ENCODE assay signal across 7 mouse cellular contexts in genomic region chr8:83609086-83609485, GRCm38 (mm10). TPM values are rescaled to one million over a fixed set of nuclear protein-coding genes. Genes with fewer than 3 reads are reported as not detected.
DNase-seq lines count a peak whose midpoint lies in the region; ATAC-seq lines count a peak whose summit lies in the region.

No protein-coding gene starts in this region.

- no peaks in the 10 kb centered on the region for H3K9me3 ChIP-seq in lung, embryonic 16.5 days (ENCODE audit: control insufficient read depth, low read length)
- no peaks in the 10 kb centered on the region for H3K9me3 ChIP-seq in embryonic facial prominence, embryonic 15.5 days (replicated peaks)
- H3K9me3 ChIP-seq in limb, embryonic 11.5 days (ENCODE audit: control insufficient read depth, low read length): no peaks in the 10 kb centered on the region

- H3K4me3 ChIP-seq in lung, embryonic 16.5 days (ENCODE audit: low read length): peak overlapping the region; percentile 61
- H3K4me3 ChIP-seq in embryonic facial prominence, embryonic 15.5 days (replicated peaks): peak overlapping the region; percentile 64
- peak overlapping the region; percentile 84 for H3K4me3 ChIP-seq in limb, embryonic 11.5 days (ENCODE audit: low read depth, low read length)

- H3K9ac ChIP-seq in lung, embryonic 16.5 days (ENCODE audit: low read length): peak overlapping the region; percentile 80
- peak overlapping the region; percentile 74 for H3K9ac ChIP-seq in embryonic facial prominence, embryonic 15.5 days
- peak overlapping the region; percentile 85 for H3K9ac ChIP-seq in limb, embryonic 11.5 days (ENCODE audit: low read length)

- H3K4me2 ChIP-seq in lung, embryonic 16.5 days (ENCODE audit: low read depth, low read length): peak overlapping the region; percentile 57
- peak overlapping the region; percentile 79 for H3K4me2 ChIP-seq in embryonic facial prominence, embryonic 15.5 days (replicated peaks)
- peak overlapping the region; percentile 74 for H3K4me2 ChIP-seq in limb, embryonic 11.5 days (ENCODE audit: low read depth, severe bottlenecking)

- no peak overlapping the region for H3K27ac ChIP-seq in lung, embryonic 16.5 days (ENCODE audit: low read length)
- H3K27ac ChIP-seq in embryonic facial prominence, embryonic 15.5 days (replicated peaks): peak overlapping the region; percentile 97
- no peak overlapping the region; the same call in 1 of the 2 replicates for H3K27ac ChIP-seq in limb, embryonic 11.5 days (replicated peaks; ENCODE audit: low read depth, low read length)

- no peaks in the 10 kb centered on the region for H3K27me3 ChIP-seq in lung, embryonic 16.5 days (ENCODE audit: control insufficient read depth, insufficient read depth, low read depth, low read length)
- H3K27me3 ChIP-seq in embryonic facial prominence, embryonic 15.5 days: no peaks in the 10 kb centered on the region
- H3K27me3 ChIP-seq in limb, embryonic 11.5 days (ENCODE audit: control insufficient read depth, insufficient read depth, low read length): no peaks in the 10 kb centered on the region
- H3K27me3 ChIP-seq in splenic B cell, adult 2 months (ENCODE audit: control insufficient read depth, insufficient read depth, low read length, poor library complexity, severe bottlenecking): no peaks in the 10 kb centered on the region

- intact Hi-C loops in gastrocnemius, postnatal 14 days (cut with DNase I; ENCODE audit: low total_unique reads): loop anchor here (5.0 kb wide), 1 partner anchor 42 kb away; the partner anchor contains the start of gene Ndufb7

- peaks cover 26% of the 10 kb centered on the region for H3K36me3 ChIP-seq in lung, embryonic 16.5 days (ENCODE audit: control insufficient read depth, insufficient read depth, low read length)
- H3K36me3 ChIP-seq in embryonic facial prominence, embryonic 15.5 days: peaks cover 41% of the 10 kb centered on the region
- H3K36me3 ChIP-seq in limb, embryonic 11.5 days (ENCODE audit: control insufficient read depth, insufficient read depth, low read length): peaks cover 18% of the 10 kb centered on the region
- H3K36me3 ChIP-seq in splenic B cell, adult 2 months (ENCODE audit: control insufficient read depth, insufficient read depth, low read length, poor library complexity, severe bottlenecking): peaks cover 14% of the 10 kb centered on the region

- no peak for DNase-seq in lung, postnatal 14 days
- no peak for DNase-seq in limb, embryonic 11.5 days (ENCODE audit: low spot score)
- DNase-seq in splenic B cell, adult 2 months (ENCODE audit: low read depth, low spot score): peak; percentile 26
- no peak for DNase-seq in gastrocnemius, postnatal 14 days
- no peak for DNase-seq in right cerebral cortex, postnatal 36 days (ENCODE audit: low spot score in 2 of 2)

- WGBS in lung, embryonic 16.5 days: 18% methylated on average over 9 of the region's 9 CpGs
- 15% methylated on average over 9 of the region's 9 CpGs for WGBS in embryonic facial prominence, embryonic 15.5 days
- WGBS in limb, embryonic 11.5 days: 33% methylated on average over 9 of the region's 9 CpGs

- ATAC-seq in lung, embryonic 16.5 days (ENCODE audit: low read depth): no peak
- ATAC-seq in embryonic facial prominence, embryonic 15.5 days (ENCODE audit: insufficient number of reproducible peaks, low FRiP score, low TSS enrichment, low read depth): no peak
- ATAC-seq in limb, embryonic 11.5 days (ENCODE audit: insufficient number of reproducible peaks, low FRiP score, low TSS enrichment, low read depth): no peak

- peaks cover 11% of the 10 kb centered on the region for H3K4me1 ChIP-seq in lung, embryonic 16.5 days (replicated peaks; ENCODE audit: control insufficient read depth, insufficient read depth, low read length)
- H3K4me1 ChIP-seq in embryonic facial prominence, embryonic 15.5 days: peaks cover 25% of the 10 kb centered on the region
- H3K4me1 ChIP-seq in limb, embryonic 11.5 days (ENCODE audit: control insufficient read depth, insufficient read depth, low read length): peaks cover 6% of the 10 kb centered on the region

RNA-seq across cellular contexts. Expression of gene Dnajb1, which starts 1.1 kb away (rescaled TPM):
- 65.0 and 65.2 TPM in 2 replicates for polyA plus RNA-seq in lung, embryonic 16.5 days (2015; fragmentation: Nextera tagmentation; extraction: Ambion mirVana)
- polyA plus RNA-seq in embryonic facial prominence, embryonic 15.5 days (2015; fragmentation: Nextera tagmentation; extraction: Ambion mirVana): 75.2 and 76.6 TPM in 2 replicates
- 75.6 and 78.2 TPM in 2 replicates for polyA plus RNA-seq in limb, embryonic 11.5 days (2014; fragmentation: Nextera tagmentation; extraction: Ambion mirVana)
- total RNA-seq in gastrocnemius, postnatal 14 days (2021): 1 to 10 TPM; 7.0 to 7.4 TPM

RNA-seq across cellular contexts. Expression of gene Tecr, which starts 1.3 kb away (rescaled TPM):
- 491 and 509 TPM in 2 replicates for polyA plus RNA-seq in lung, embryonic 16.5 days (2015; fragmentation: Nextera tagmentation; extraction: Ambion mirVana)
- 540 and 549 TPM in 2 replicates for polyA plus RNA-seq in embryonic facial prominence, embryonic 15.5 days (2015; fragmentation: Nextera tagmentation; extraction: Ambion mirVana)
- 679 and 704 TPM in 2 replicates for polyA plus RNA-seq in limb, embryonic 11.5 days (2014; fragmentation: Nextera tagmentation; extraction: Ambion mirVana)
- total RNA-seq in gastrocnemius, postnatal 14 days (2021): 100 to 1,000 TPM; 474 to 504 TPM

RNA-seq across cellular contexts. Expression of gene Ndufb7, which starts 42.6 kb away (rescaled TPM):
- polyA plus RNA-seq in lung, embryonic 16.5 days (2015; fragmentation: Nextera tagmentation; extraction: Ambion mirVana): 338 and 350 TPM in 2 replicates
- polyA plus RNA-seq in embryonic facial prominence, embryonic 15.5 days (2015; fragmentation: Nextera tagmentation; extraction: Ambion mirVana): 285 and 288 TPM in 2 replicates
- polyA plus RNA-seq in limb, embryonic 11.5 days (2014; fragmentation: Nextera tagmentation; extraction: Ambion mirVana): 331 and 339 TPM in 2 replicates
- 100 to 1,000 TPM; 439 to 462 TPM for total RNA-seq in gastrocnemius, postnatal 14 days (2021)

RNA-seq across cellular contexts. Expression of gene Gipc1, which starts 43.4 kb away (rescaled TPM):
- polyA plus RNA-seq in lung, embryonic 16.5 days (2015; fragmentation: Nextera tagmentation; extraction: Ambion mirVana): 178 and 190 TPM in 2 replicates
- 180 and 192 TPM in 2 replicates for polyA plus RNA-seq in embryonic facial prominence, embryonic 15.5 days (2015; fragmentation: Nextera tagmentation; extraction: Ambion mirVana)
- 163 and 178 TPM in 2 replicates for polyA plus RNA-seq in limb, embryonic 11.5 days (2014; fragmentation: Nextera tagmentation; extraction: Ambion mirVana)
- 10 to 100 TPM; 25.4 to 26.6 TPM for total RNA-seq in gastrocnemius, postnatal 14 days (2021)

RNA-seq across cellular contexts. Expression of gene Ptger1, which starts 57.4 kb away (rescaled TPM):
- polyA plus RNA-seq in lung, embryonic 16.5 days (2015; fragmentation: Nextera tagmentation; extraction: Ambion mirVana): 1.4 TPM in 2 replicates
- 1.2 and 1.4 TPM in 2 replicates for polyA plus RNA-seq in embryonic facial prominence, embryonic 15.5 days (2015; fragmentation: Nextera tagmentation; extraction: Ambion mirVana)
- 0.59 and 1.6 TPM in 2 replicates for polyA plus RNA-seq in limb, embryonic 11.5 days (2014; fragmentation: Nextera tagmentation; extraction: Ambion mirVana)
- total RNA-seq in gastrocnemius, postnatal 14 days (2021): under 1 TPM; 0.13 to 0.49 TPM
